Comparison of ENCODE assay signal across 29 mouse cellular contexts in the genomic region with DNA sequence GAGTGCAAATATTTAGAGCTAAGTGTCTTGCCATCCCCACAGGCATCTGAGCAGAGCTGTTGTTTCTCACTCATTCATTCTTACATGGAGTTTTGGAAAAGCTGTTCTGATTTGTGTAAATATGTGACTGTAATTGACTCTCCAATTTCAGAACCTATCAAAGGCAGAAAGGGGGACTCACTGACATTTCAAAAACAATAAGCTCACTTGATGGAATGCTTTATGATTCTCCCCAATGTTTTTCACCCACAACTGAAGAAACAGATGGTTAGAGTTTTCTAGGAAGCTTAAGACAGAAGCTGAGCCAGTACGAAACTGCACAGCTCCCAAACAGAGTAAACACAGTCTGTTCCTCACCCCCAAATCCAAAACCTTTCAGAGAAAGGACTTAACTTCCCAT.
DNase-seq lines count a peak whose midpoint lies in the region; ATAC-seq and TF ChIP-seq lines count a peak whose summit lies in the region.
"Had no signal": no experiment of that assay in that cellular context is flagged by ENCODE, and none has a peak within 500 bp of the region (broad histone marks: within the 10 kb centered on the region; RNA-seq: fewer than 3 reads in every experiment).

No protein-coding gene starts in this region.

- 0 out of 2 replicates have a peak, but pooled peaks cover 7% of the 10 kb centered on the region for H3K4me1 ChIP-seq in forebrain, embryonic 15.5 days
- H3K4me1 ChIP-seq in forebrain, embryonic 11.5 days (replicated peaks; ENCODE audit: control insufficient read depth, insufficient read depth, low read length): no peaks in the 10 kb centered on the region
- H3K4me1 ChIP-seq in lung, adult 2 months (ENCODE audit: control insufficient read depth, insufficient read depth, low read length): no peaks in the 10 kb centered on the region
- H3K4me1 ChIP-seq: embryonic facial prominence, embryonic 10.5 days; embryonic facial prominence, embryonic 15.5 days; hindbrain, embryonic 10.5 days; hindbrain, embryonic 15.5 days; kidney, embryonic 15.5 days; limb, embryonic 12.5 days; liver, embryonic 15.5 days; lung, embryonic 15.5 days; midbrain, embryonic 10.5 days; midbrain, embryonic 15.5 days; neural tube, embryonic 15.5 days had no signal

- H3K27ac ChIP-seq in forebrain, embryonic 15.5 days (replicated peaks): no peak overlapping the region
- H3K27ac ChIP-seq in forebrain, embryonic 11.5 days (ENCODE audit: low read depth, low read length): no peak overlapping the region
- H3K27ac ChIP-seq in left cerebral cortex, adult 2 months: no peak overlapping the region
- H3K27ac ChIP-seq: embryonic facial prominence, embryonic 10.5 days; embryonic facial prominence, embryonic 15.5 days; hindbrain, embryonic 10.5 days; hindbrain, embryonic 15.5 days; kidney, embryonic 15.5 days; limb, embryonic 12.5 days; liver, embryonic 15.5 days; lung, embryonic 15.5 days; midbrain, embryonic 10.5 days; midbrain, embryonic 15.5 days; neural tube, embryonic 15.5 days had no signal

- ATAC-seq in forebrain, embryonic 15.5 days (replicated peaks): peak; percentile 93
- ATAC-seq in forebrain, embryonic 11.5 days (replicated peaks; ENCODE audit: low FRiP score): no peak
- ATAC-seq: inflammation-experienced regulatory T-cells, adult 6 months; midbrain, embryonic 15.5 days; Patski had no signal

- no peak overlapping the region for H3K4me3 ChIP-seq in forebrain, embryonic 15.5 days
- no peak overlapping the region for H3K4me3 ChIP-seq in forebrain, embryonic 11.5 days (ENCODE audit: low read depth, low read length)
- no peak overlapping the region for H3K4me3 ChIP-seq in left cerebral cortex, adult 2 months
- H3K4me3 ChIP-seq in lung, adult 2 months (replicated peaks; ENCODE audit: extremely low read depth, low read depth, low read length): no peak overlapping the region
- H3K4me3 ChIP-seq: embryonic facial prominence, embryonic 10.5 days; embryonic facial prominence, embryonic 15.5 days; hindbrain, embryonic 10.5 days; hindbrain, embryonic 15.5 days; kidney, embryonic 15.5 days; limb, embryonic 12.5 days; liver, embryonic 15.5 days; lung, embryonic 15.5 days; midbrain, embryonic 10.5 days; midbrain, embryonic 15.5 days; neural tube, embryonic 15.5 days had no signal

- TF ChIP-seq CTCF in left cerebral cortex, adult 2 months (IDR thresholded peaks at IDR 0.05): no peak
- TF ChIP-seq CTCF in brain, embryonic 14.5 days (IDR thresholded peaks at IDR 0.05; ENCODE audit: borderline replicate concordance, extremely low read depth, insufficient read depth, insufficient read length): no peak
- no peak for TF ChIP-seq CTCF in lung, adult 2 months (IDR thresholded peaks at IDR 0.05; ENCODE audit: insufficient read depth, low read length)

- intact Hi-C loops in left cerebral cortex, postnatal 14 days (cut with DNase I): no loop called here
- intact Hi-C loops in left cerebral cortex, adult 2 months (cut with DNase I): no loop called here

- H3K36me3 ChIP-seq in forebrain, embryonic 15.5 days: no peaks in the 10 kb centered on the region
- no peaks in the 10 kb centered on the region for H3K36me3 ChIP-seq in forebrain, embryonic 11.5 days (ENCODE audit: control insufficient read depth, insufficient read depth, low read length)
- H3K36me3 ChIP-seq: embryonic facial prominence, embryonic 10.5 days; embryonic facial prominence, embryonic 15.5 days; hindbrain, embryonic 10.5 days; hindbrain, embryonic 15.5 days; kidney, embryonic 15.5 days; limb, embryonic 12.5 days; liver, embryonic 15.5 days; lung, embryonic 15.5 days; midbrain, embryonic 10.5 days; midbrain, embryonic 15.5 days; neural tube, embryonic 15.5 days had no signal

- H3K9me3 ChIP-seq in forebrain, embryonic 15.5 days: no peaks in the 10 kb centered on the region
- H3K9me3 ChIP-seq in forebrain, embryonic 11.5 days (ENCODE audit: control insufficient read depth, low read length): no peaks in the 10 kb centered on the region
- H3K9me3 ChIP-seq: embryonic facial prominence, embryonic 10.5 days; embryonic facial prominence, embryonic 15.5 days; hindbrain, embryonic 10.5 days; hindbrain, embryonic 15.5 days; kidney, embryonic 15.5 days; limb, embryonic 12.5 days; liver, embryonic 15.5 days; lung, embryonic 15.5 days; midbrain, embryonic 10.5 days; midbrain, embryonic 15.5 days; neural tube, embryonic 15.5 days had no signal

- H3K27me3 ChIP-seq in forebrain, embryonic 15.5 days: no peaks in the 10 kb centered on the region
- no peaks in the 10 kb centered on the region for H3K27me3 ChIP-seq in forebrain, embryonic 11.5 days (ENCODE audit: control insufficient read depth, insufficient read depth, low read length)
- H3K27me3 ChIP-seq: embryonic facial prominence, embryonic 15.5 days; hindbrain, embryonic 15.5 days; kidney, embryonic 15.5 days; limb, embryonic 12.5 days; liver, embryonic 15.5 days; lung, embryonic 15.5 days; midbrain, embryonic 15.5 days; neural tube, embryonic 15.5 days; Patski had no signal

- H3K4me2 ChIP-seq in forebrain, embryonic 15.5 days (replicated peaks): no peak overlapping the region
- no peak overlapping the region for H3K4me2 ChIP-seq in forebrain, embryonic 11.5 days (ENCODE audit: low read depth, low read length, severe bottlenecking)
- H3K4me2 ChIP-seq: embryonic facial prominence, embryonic 15.5 days; hindbrain, embryonic 15.5 days; kidney, embryonic 15.5 days; limb, embryonic 12.5 days; liver, embryonic 15.5 days; lung, embryonic 15.5 days; midbrain, embryonic 15.5 days; neural tube, embryonic 15.5 days had no signal

- DNase-seq in forebrain, embryonic 11.5 days (ENCODE audit: low spot score): no peak
- DNase-seq in left cerebral cortex, postnatal 14 days (ENCODE audit: low spot score in 2 of 2): peak; percentile 11 to 18
- DNase-seq in left cerebral cortex, adult 2 months (ENCODE audit: extremely low spot score in 1 of 2, low spot score in 2 of 2): no peak
- DNase-seq in brain, embryonic 14.5 days (ENCODE audit: low read depth): peak; percentile 84
- DNase-seq in layer of hippocampus, adult 9-10 months (ENCODE audit: low spot score): peak; percentile 5
- DNase-seq in lung, adult 2 months: no peak
- DNase-seq in urinary bladder, postnatal 36 days (ENCODE audit: low spot score in 2 of 2): no peak
- DNase-seq: adrenal gland, postnatal 25 days; cerebellum, adult 8-10 months; cerebellum, postnatal 25 days; gastrocnemius, postnatal 14 days; heart, postnatal 14 days; kidney, adult 11 months; kidney, postnatal 36 days; retina, postnatal 1 day had no signal

- TF ChIP-seq POLR2A in brain, embryonic 14.5 days (IDR thresholded peaks at IDR 0.05; ENCODE audit: borderline replicate concordance, extremely low read depth, insufficient read depth, insufficient read length, poor library complexity, severe bottlenecking): no peak
- TF ChIP-seq POLR2A in lung, adult 2 months (IDR thresholded peaks at IDR 0.05; ENCODE audit: borderline replicate concordance, extremely low read depth, low read depth, low read length): no peak

- H3K9ac ChIP-seq in forebrain, embryonic 15.5 days (replicated peaks): no peak overlapping the region
- H3K9ac ChIP-seq in forebrain, embryonic 11.5 days (ENCODE audit: low read length): no peak overlapping the region
- H3K9ac ChIP-seq: embryonic facial prominence, embryonic 15.5 days; hindbrain, embryonic 15.5 days; kidney, embryonic 15.5 days; limb, embryonic 12.5 days; liver, embryonic 15.5 days; lung, embryonic 15.5 days; midbrain, embryonic 15.5 days; neural tube, embryonic 15.5 days had no signal

- WGBS in forebrain, embryonic 15.5 days: 54% methylated on average over 1 of the region's 1 CpGs
- 78% methylated on average over 1 of the region's 1 CpGs for WGBS in forebrain, embryonic 11.5 days
- 62% methylated on average over 1 of the region's 1 CpGs for WGBS in lung, adult 2 months

Comparison
In these comparisons a context has a peak if more than half of its experiments do, and no peak if none do; other contexts are left out.
1. DNase-seq: peak in left cerebral cortex, postnatal 14 days (2 of 2), brain, embryonic 14.5 days (single experiment) and layer of hippocampus, adult 9-10 months (single experiment); none in forebrain, embryonic 11.5 days (single experiment), left cerebral cortex, adult 2 months (0 of 2), lung, adult 2 months (single experiment) and urinary bladder, postnatal 36 days (0 of 2).